Mouse (Mus musculus): Measurements from ENCODE around the gene Nck2. TPM values are rescaled to one million over a fixed set of nuclear protein-coding genes. Genes with fewer than 3 reads are reported as not detected.
A peak's percentile ranks its signal among the peaks of the same experiment; 100 is the strongest.

Gene Nck2
- 35.6 and 36.4 TPM in 2 replicates for polyA plus RNA-seq (2016; fragmentation: Nextera tagmentation; extraction: Ambion mirVana)

GRCm38 (mm10) chr1:43444531-43444930 lies at the start of gene Nck2:
Gene Nck2 (plus strand): TSS chr1:43444579.
- Histone ChIP-seq H3K4me2 (peak within 1 kb of the TSS; percentile 95), H3K4me3 (peak within 1 kb of the TSS; percentile 84), H3K9ac (peak within 1 kb of the TSS; percentile 93), H3K27ac (ENCODE audit: poor library complexity, severe bottlenecking) (peak within 1 kb of the TSS; percentile 85), H3K36me3 (no peaks in the 10 kb centered on the region), H3K9me3 (replicated peaks) (no peaks in the 10 kb centered on the region), H3K27me3 (replicated peaks) (no peaks in the 10 kb centered on the region), H3K4me1 (replicated peaks) (peaks cover 20% of the 10 kb centered on the region)
- ATAC-seq (ENCODE audit: insufficient number of reproducible peaks, low FRiP score): no peak
- WGBS: 18% methylated on average over 9 of the region's 9 CpGs

GRCm38 (mm10) chr1:43395040-43395439 lies 49.3 kb upstream of the Nck2 start:
- no peak overlapping the region for H3K4me3 ChIP-seq
- H3K36me3 ChIP-seq: no peaks in the 10 kb centered on the region
- peaks cover 5% of the 10 kb centered on the region for H3K4me1 ChIP-seq (replicated peaks)
- no peak overlapping the region for H3K9ac ChIP-seq
- H3K9me3 ChIP-seq (replicated peaks): no peaks in the 10 kb centered on the region
- no peak overlapping the region for H3K27ac ChIP-seq (ENCODE audit: poor library complexity, severe bottlenecking)
- no peak for ATAC-seq (ENCODE audit: insufficient number of reproducible peaks, low FRiP score)
- no peaks in the 10 kb centered on the region for H3K27me3 ChIP-seq (replicated peaks)
- H3K4me2 ChIP-seq: no peak overlapping the region
- 73% methylated on average over 2 of the region's 2 CpGs for WGBS

- no peaks in the 10 kb centered on the region for H3K27me3 ChIP-seq (replicated peaks)
- 86% methylated on average over 1 of the region's 1 CpGs for WGBS
- ATAC-seq (ENCODE audit: insufficient number of reproducible peaks, low FRiP score): no peak
- H3K36me3 ChIP-seq: no peaks in the 10 kb centered on the region
- no peak overlapping the region for H3K4me2 ChIP-seq
- H3K4me3 ChIP-seq: no peak overlapping the region
- no peak overlapping the region for H3K27ac ChIP-seq (ENCODE audit: poor library complexity, severe bottlenecking)
- no peak overlapping the region for H3K9ac ChIP-seq
- peaks cover 5% of the 10 kb centered on the region for H3K4me1 ChIP-seq (replicated peaks)
- H3K9me3 ChIP-seq (replicated peaks): no peaks in the 10 kb centered on the region
Measured at GRCm38 (mm10) chr1:43395799-43396198, 48.6 kb upstream of the Nck2 start.

GRCm38 (mm10) chr1:43396522-43396921 lies 47.9 kb upstream of the Nck2 start:
- 39% methylated on average over 5 of the region's 5 CpGs for WGBS
- Histone ChIP-seq H3K27ac (ENCODE audit: poor library complexity, severe bottlenecking) (no peak overlapping the region), H3K27me3 (replicated peaks) (no peaks in the 10 kb centered on the region), H3K4me3 (no peak overlapping the region), H3K4me1 (replicated peaks) (peaks cover 5% of the 10 kb centered on the region), H3K36me3 (no peaks in the 10 kb centered on the region), H3K9me3 (replicated peaks) (no peaks in the 10 kb centered on the region), H3K9ac (no peak overlapping the region), H3K4me2 (no peak overlapping the region)
- ATAC-seq (ENCODE audit: insufficient number of reproducible peaks, low FRiP score): no peak

GRCm38 (mm10) chr1:43397096-43397495 lies 47.3 kb upstream of the Nck2 start:
- Histone ChIP-seq H3K9ac (no peak overlapping the region), H3K27me3 (replicated peaks) (no peaks in the 10 kb centered on the region)
- WGBS: 90% methylated on average over 2 of the region's 2 CpGs

GRCm38 (mm10) chr1:43398738-43399601 lies 45.4 kb upstream of the Nck2 start:
- H3K27me3 ChIP-seq (replicated peaks): no peaks in the 10 kb centered on the region
- WGBS: 87% methylated on average over 10 of the region's 10 CpGs
- H3K4me1 ChIP-seq (replicated peaks): peaks cover 5% of the 10 kb centered on the region
- no peak overlapping the region for H3K9ac ChIP-seq
- no peaks in the 10 kb centered on the region for H3K36me3 ChIP-seq
- H3K9me3 ChIP-seq (replicated peaks): no peaks in the 10 kb centered on the region
- ATAC-seq (ENCODE audit: insufficient number of reproducible peaks, low FRiP score): no peak
- H3K27ac ChIP-seq (ENCODE audit: poor library complexity, severe bottlenecking): no peak overlapping the region
- no peak overlapping the region for H3K4me2 ChIP-seq
- H3K4me3 ChIP-seq: no peak overlapping the region

More at GRCm38 (mm10) chr1:43397096-43397495, 47.3 kb upstream of the Nck2 start:
- Histone ChIP-seq H3K27ac (ENCODE audit: poor library complexity, severe bottlenecking) (no peak overlapping the region), H3K36me3 (no peaks in the 10 kb centered on the region), H3K4me1 (replicated peaks) (peaks cover 5% of the 10 kb centered on the region), H3K9me3 (replicated peaks) (no peaks in the 10 kb centered on the region), H3K4me3 (no peak overlapping the region), H3K4me2 (no peak overlapping the region)
- ATAC-seq (ENCODE audit: insufficient number of reproducible peaks, low FRiP score): no peak

- no peak overlapping the region for H3K27ac ChIP-seq (ENCODE audit: poor library complexity, severe bottlenecking)
- no peaks in the 10 kb centered on the region for H3K9me3 ChIP-seq (replicated peaks)
- no peaks in the 10 kb centered on the region for H3K36me3 ChIP-seq
- H3K4me2 ChIP-seq: no peak overlapping the region
- no peak for ATAC-seq (ENCODE audit: insufficient number of reproducible peaks, low FRiP score)
- no peak overlapping the region for H3K4me3 ChIP-seq
- no peaks in the 10 kb centered on the region for H3K27me3 ChIP-seq (replicated peaks)
- no peak overlapping the region for H3K9ac ChIP-seq
- H3K4me1 ChIP-seq (replicated peaks): peaks cover 5% of the 10 kb centered on the region
- 58% methylated on average over 8 of the region's 8 CpGs for WGBS
Measured at GRCm38 (mm10) chr1:43399602-43400216, 44.7 kb upstream of the Nck2 start.

GRCm38 (mm10) chr1:43400655-43401054 lies 43.7 kb upstream of the Nck2 start:
- H3K9ac ChIP-seq: no peak overlapping the region
- no peaks in the 10 kb centered on the region for H3K9me3 ChIP-seq (replicated peaks)
- no peak for ATAC-seq (ENCODE audit: insufficient number of reproducible peaks, low FRiP score)
- no peak overlapping the region for H3K4me2 ChIP-seq
- no peaks in the 10 kb centered on the region for H3K36me3 ChIP-seq
- peaks cover 5% of the 10 kb centered on the region for H3K4me1 ChIP-seq (replicated peaks)
- H3K4me3 ChIP-seq: no peak overlapping the region
- no peak overlapping the region for H3K27ac ChIP-seq (ENCODE audit: poor library complexity, severe bottlenecking)
- WGBS: 80% methylated on average over 3 of the region's 3 CpGs
- no peaks in the 10 kb centered on the region for H3K27me3 ChIP-seq (replicated peaks)

- Histone ChIP-seq H3K27ac (ENCODE audit: poor library complexity, severe bottlenecking) (no peak overlapping the region), H3K36me3 (no peaks in the 10 kb centered on the region), H3K4me1 (replicated peaks) (no peaks in the 10 kb centered on the region; the same call in 1 of the 2 replicates), H3K9ac (no peak overlapping the region), H3K9me3 (replicated peaks) (no peaks in the 10 kb centered on the region), H3K4me2 (no peak overlapping the region), H3K4me3 (no peak overlapping the region), H3K27me3 (replicated peaks) (no peaks in the 10 kb centered on the region)
- no peak for ATAC-seq (ENCODE audit: insufficient number of reproducible peaks, low FRiP score)
Measured at GRCm38 (mm10) chr1:43403341-43403740, 41.0 kb upstream of the Nck2 start.

- no peak overlapping the region for H3K9ac ChIP-seq
- no peak overlapping the region for H3K27ac ChIP-seq (ENCODE audit: poor library complexity, severe bottlenecking)
- no peaks in the 10 kb centered on the region; the same call in 1 of the 2 replicates for H3K4me1 ChIP-seq (replicated peaks)
- no peak for ATAC-seq (ENCODE audit: insufficient number of reproducible peaks, low FRiP score)
- no peaks in the 10 kb centered on the region for H3K36me3 ChIP-seq
- H3K9me3 ChIP-seq (replicated peaks): no peaks in the 10 kb centered on the region
- no peaks in the 10 kb centered on the region for H3K27me3 ChIP-seq (replicated peaks)
- no peak overlapping the region for H3K4me2 ChIP-seq
- WGBS: 49% methylated on average over 9 of the region's 9 CpGs
- no peak overlapping the region for H3K4me3 ChIP-seq
Measured at GRCm38 (mm10) chr1:43404693-43405678, 39.4 kb upstream of the Nck2 start.

GRCm38 (mm10) chr1:43409019-43409418 lies 35.4 kb upstream of the Nck2 start:
- H3K36me3 ChIP-seq: no peaks in the 10 kb centered on the region
- WGBS: 60% methylated on average over 4 of the region's 4 CpGs
- H3K27ac ChIP-seq (ENCODE audit: poor library complexity, severe bottlenecking): no peak overlapping the region
- no peaks in the 10 kb centered on the region for H3K9me3 ChIP-seq (replicated peaks)
- H3K4me3 ChIP-seq: no peak overlapping the region
- ATAC-seq (ENCODE audit: insufficient number of reproducible peaks, low FRiP score): no peak
- no peak overlapping the region for H3K9ac ChIP-seq
- H3K27me3 ChIP-seq (replicated peaks): no peaks in the 10 kb centered on the region
- no peak overlapping the region for H3K4me2 ChIP-seq
- peaks cover 10% of the 10 kb centered on the region for H3K4me1 ChIP-seq (replicated peaks)
